Mouse (Mus musculus) olfactory bulb, adult 2 months (tissue): ENCODE data around the gene Smbd1. TPM values are rescaled to one million over a fixed set of nuclear protein-coding genes. Genes with fewer than 3 reads are reported as not detected.
A peak's percentile ranks its signal among the peaks of the same experiment; 100 is the strongest.

Experiments
- H3K27ac ChIP-seq: fragments of 200-500 bp; 2 replicates; pipeline ENCODE4 v1.5.1; 2012; ENCODE audit warnings: low read depth, low read length; ENCODE audit not compliant: insufficient read depth
- H3K4me1 ChIP-seq: fragments of 200-500 bp; 2 replicates; pipeline ENCODE4 v1.6.1; 2012; ENCODE audit warnings: low read length; ENCODE audit not compliant: control insufficient read depth, insufficient read depth
- H3K4me3 ChIP-seq: fragments of 200-500 bp; 2 replicates; pipeline ENCODE4 v1.5.1; 2012; ENCODE audit warnings: mild to moderate bottlenecking, low read depth, low read length, moderate library complexity; ENCODE audit not compliant: insufficient read depth
- CTCF ChIP-seq: fragments of 200-500 bp; IDR thresholded peaks from 2 replicates; pipeline ENCODE4 v1.5.1; 2012; ENCODE audit warnings: low read depth, mild to moderate bottlenecking, low read length, moderate library complexity; ENCODE audit not compliant: insufficient read depth
- POLR2A ChIP-seq: fragments of 200-500 bp; IDR thresholded peaks from 2 replicates; pipeline ENCODE4 v1.6.1; 2012; ENCODE audit warnings: mild to moderate bottlenecking, low read depth, low read length, moderate library complexity; ENCODE audit not compliant: insufficient read depth
- WGBS: fragments of 180-500 bp; shearing (Covaris S2); methylation state at CpG from one replicate; pipeline ENCODE4 v1.1.7; 2018; 5-methylcytosine and 5-hydroxymethylcytosine counted together
- polyA plus RNA-seq: library from polyadenylated mRNA; stranded (reverse); fragments of >200 nt; gene quantifications from 2 replicates; pipeline ENCODE4 v1.2.4, GENCODE M21; 2012; ENCODE audit warnings: low replicate concordance; ENCODE audit not compliant: missing spikeins, insufficient read depth, insufficient read length

Smbd1 gene
- polyA plus RNA-seq: not detected in 2 replicates

GRCm38 (mm10) chr16:32810321-32810720, at the start of gene Smbd1:
Gene Smbd1 (minus strand): TSS chr16:32810477.
- no peak within 1 kb of the TSS for H3K27ac ChIP-seq
- H3K4me1 ChIP-seq: peaks cover 5% of the 10 kb centered on the region; the same call in 1 of the 2 replicates
- TF ChIP-seq CTCF: no peak
- TF ChIP-seq POLR2A: no peak
- no peak within 1 kb of the TSS for H3K4me3 ChIP-seq
- WGBS: 87% methylated on average over 4 of the region's 4 CpGs

GRCm38 (mm10) chr16:32858771-32859636, 48.7 kb upstream of the Smbd1 start:
- Histone ChIP-seq H3K27ac (peak overlapping the region; percentile 72), H3K4me1 (peaks cover 26% of the 10 kb centered on the region), H3K4me3 (no peak overlapping the region)
- 40% methylated on average over 12 of the region's 12 CpGs for WGBS
- no peak for TF ChIP-seq CTCF
- TF ChIP-seq POLR2A: no peak

- 51% methylated on average over 4 of the region's 4 CpGs for WGBS
- Histone ChIP-seq H3K4me3 (no peak overlapping the region), H3K27ac (peak overlapping the region; percentile 72; the same call in 1 of the 2 replicates), H3K4me1 (peaks cover 25% of the 10 kb centered on the region)
- TF ChIP-seq POLR2A (no peak), CTCF (no peak)
Measured at GRCm38 (mm10) chr16:32858356-32858755, 48.1 kb upstream of the Smbd1 start.

GRCm38 (mm10) chr16:32856751-32857150, 46.5 kb upstream of the Smbd1 start:
- WGBS: 94% methylated on average over 3 of the region's 3 CpGs
- TF ChIP-seq POLR2A (no peak), CTCF (no peak)
- H3K4me1 ChIP-seq: peaks cover 25% of the 10 kb centered on the region
- no peak overlapping the region for H3K4me3 ChIP-seq
- H3K27ac ChIP-seq: no peak overlapping the region

GRCm38 (mm10) chr16:32854050-32854571, 43.8 kb upstream of the Smbd1 start:
- Histone ChIP-seq H3K4me1 (peaks cover 24% of the 10 kb centered on the region), H3K27ac (peak overlapping the region; percentile 92), H3K4me3 (no peak overlapping the region)
- 11% methylated on average over 2 of the region's 2 CpGs for WGBS
- TF ChIP-seq CTCF: no peak

GRCm38 (mm10) chr16:32853492-32854049, 43.3 kb upstream of the Smbd1 start:
- no peak for TF ChIP-seq CTCF
- no peak for TF ChIP-seq POLR2A
- H3K4me1 ChIP-seq: peaks cover 21% of the 10 kb centered on the region
- H3K27ac ChIP-seq: peak overlapping the region; percentile 80
- 22% methylated on average over 13 of the region's 13 CpGs for WGBS
- H3K4me3 ChIP-seq: no peak overlapping the region

GRCm38 (mm10) chr16:32849042-32849830, 39.0 kb upstream of the Smbd1 start:
- WGBS: 89% methylated on average over 11 of the region's 11 CpGs
- Histone ChIP-seq H3K27ac (no peak overlapping the region), H3K4me1 (peaks cover 13% of the 10 kb centered on the region), H3K4me3 (no peak overlapping the region)
- no peak for TF ChIP-seq CTCF
- TF ChIP-seq POLR2A: no peak

GRCm38 (mm10) chr16:32847103-32847502, 36.8 kb upstream of the Smbd1 start:
- 80% methylated on average over 11 of the region's 11 CpGs for WGBS
- peaks cover 8% of the 10 kb centered on the region; the same call in 1 of the 2 replicates for H3K4me1 ChIP-seq
- no peak overlapping the region for H3K27ac ChIP-seq
- TF ChIP-seq CTCF: no peak
- no peak for TF ChIP-seq POLR2A
- no peak overlapping the region for H3K4me3 ChIP-seq
